ENCODE assay signal across 10 mouse cellular contexts in genomic region chr8:126688014-126688413, GRCm38 (mm10).
"Had no signal": no experiment of that assay in that cellular context is flagged by ENCODE, and none has a peak within 500 bp of the region (broad histone marks: within the 10 kb centered on the region; RNA-seq: fewer than 3 reads in every experiment).

No protein-coding gene starts in this region.

- ATAC-seq: midbrain, embryonic 13.5 days had no signal

- H3K27me3 ChIP-seq: lung, embryonic 15.5 days; midbrain, embryonic 13.5 days had no signal

- DNase-seq: kidney, postnatal 10 days; lung, postnatal 14 days; right cerebral cortex, postnatal 14 days; thymus, postnatal 36 days had no signal

- H3K9ac ChIP-seq: lung, embryonic 15.5 days; midbrain, embryonic 13.5 days had no signal

- H3K9me3 ChIP-seq: limb, embryonic 10.5 days; lung, embryonic 15.5 days; midbrain, embryonic 13.5 days had no signal

- H3K4me1 ChIP-seq: midbrain, embryonic 13.5 days had no signal

- H3K4me2 ChIP-seq: liver, embryonic 11.5 days; lung, embryonic 15.5 days; midbrain, embryonic 13.5 days had no signal

- H3K4me3 ChIP-seq: left cerebral cortex, adult 2 months; limb, embryonic 10.5 days; lung, embryonic 15.5 days; midbrain, embryonic 13.5 days had no signal

- H3K36me3 ChIP-seq: limb, embryonic 10.5 days; lung, embryonic 15.5 days; midbrain, embryonic 13.5 days had no signal

- H3K27ac ChIP-seq: left cerebral cortex, adult 2 months; limb, embryonic 10.5 days; lung, embryonic 15.5 days; macrophage; midbrain, embryonic 13.5 days had no signal
